Mouse (Mus musculus): ENCODE measurements around the gene Rgs9.
"Not testable (repeated sequence)": the region's sequence is repeated elsewhere in the genome, so short reads cannot be mapped to it uniquely, and the experiment has no call there.

Gene Rgs9

GRCm38 (mm10) chr11:109305680-109306079 lies 7.8 kb upstream of the Rgs9 start:
- DNase-seq (ENCODE audit: low spot score in 2 of 2) = no peak

- peak; percentile 55 to 56 for DNase-seq (ENCODE audit: low spot score in 2 of 2)
Measured at GRCm38 (mm10) chr11:109302338-109302737, 4.4 kb upstream of the Rgs9 start.

GRCm38 (mm10) chr11:109297031-109297430 lies 898 bp downstream of the Rgs9 start:
- DNase-seq (ENCODE audit: low spot score in 2 of 2) = no peak

GRCm38 (mm10) chr11:109292056-109292455 lies 5.9 kb downstream of the Rgs9 start:
- no peak for DNase-seq (ENCODE audit: low spot score in 2 of 2)

- DNase-seq (ENCODE audit: low spot score in 2 of 2) = not testable (repeated sequence)
Measured at GRCm38 (mm10) chr11:109289378-109289777, 8.6 kb downstream of the Rgs9 start.

GRCm38 (mm10) chr11:109284811-109285210 lies 13.1 kb downstream of the Rgs9 start:
- DNase-seq (ENCODE audit: low spot score in 2 of 2) = no peak

- no peak for DNase-seq (ENCODE audit: low spot score in 2 of 2)
Measured at GRCm38 (mm10) chr11:109278186-109278585, 19.7 kb downstream of the Rgs9 start.

- no peak for DNase-seq (ENCODE audit: low spot score in 2 of 2)
Measured at GRCm38 (mm10) chr11:109271399-109271798, 26.5 kb downstream of the Rgs9 start.

- DNase-seq (ENCODE audit: low spot score in 2 of 2) = no peak
Measured at GRCm38 (mm10) chr11:109270366-109270765, 27.6 kb downstream of the Rgs9 start.

GRCm38 (mm10) chr11:109269662-109270341 lies 28.1 kb downstream of the Rgs9 start:
- DNase-seq (ENCODE audit: low spot score in 2 of 2) = no peak

GRCm38 (mm10) chr11:109269283-109269661 lies 28.7 kb downstream of the Rgs9 start:
- DNase-seq (ENCODE audit: low spot score in 2 of 2) = no peak

GRCm38 (mm10) chr11:109266161-109266910 lies 31.6 kb downstream of the Rgs9 start:
- no peak for DNase-seq (ENCODE audit: low spot score in 2 of 2)

GRCm38 (mm10) chr11:109264159-109264768 lies 33.7 kb downstream of the Rgs9 start:
- no peak for DNase-seq (ENCODE audit: low spot score in 2 of 2)

GRCm38 (mm10) chr11:109260561-109260960 lies 37.4 kb downstream of the Rgs9 start:
- DNase-seq (ENCODE audit: low spot score in 2 of 2) = no peak

- no peak for DNase-seq (ENCODE audit: low spot score in 2 of 2)
Measured at GRCm38 (mm10) chr11:109258941-109259910, 38.7 kb downstream of the Rgs9 start.

GRCm38 (mm10) chr11:109257824-109258223 lies 40.1 kb downstream of the Rgs9 start:
- DNase-seq (ENCODE audit: low spot score in 2 of 2) = no peak

- DNase-seq (ENCODE audit: low spot score in 2 of 2) = no peak
Measured at GRCm38 (mm10) chr11:109255022-109255421, 42.9 kb downstream of the Rgs9 start.

GRCm38 (mm10) chr11:109252483-109252882 lies 45.4 kb downstream of the Rgs9 start:
- no peak for DNase-seq (ENCODE audit: low spot score in 2 of 2)

- DNase-seq (ENCODE audit: low spot score in 2 of 2) = no peak
Measured at GRCm38 (mm10) chr11:109250566-109250965, 47.4 kb downstream of the Rgs9 start.

- no peak for DNase-seq (ENCODE audit: low spot score in 2 of 2)
Measured at GRCm38 (mm10) chr11:109246920-109247319, 51.0 kb downstream of the Rgs9 start.

- peak in 1 of 2 experiments; percentile 15 for DNase-seq (ENCODE audit: low spot score in 2 of 2)
Measured at GRCm38 (mm10) chr11:109244635-109245360, 53.1 kb downstream of the Rgs9 start.
